Mouse (Mus musculus) cerebellum, postnatal 10 days (tissue): ENCODE results near the gene 4930583I09Rik.

ENCODE experiments used
- DNase-seq, 2 experiments: peaks; one replicate each; pipeline ENCODE4 v3.0.0; 2021; ENCODE audit warnings: mixed read lengths in 2 of 2

Gene 4930583I09Rik

GRCm38 (mm10) chr17:64792623-64793022 lies 43.2 kb downstream of the 4930583I09Rik start:
- no peak for DNase-seq

GRCm38 (mm10) chr17:64792076-64792475 lies 43.8 kb downstream of the 4930583I09Rik start:
- no peak for DNase-seq

GRCm38 (mm10) chr17:64789175-64789574 lies 46.7 kb downstream of the 4930583I09Rik start:
- DNase-seq, result peak in 1 of 2 experiments; percentile 12

GRCm38 (mm10) chr17:64788301-64788700 lies 47.6 kb downstream of the 4930583I09Rik start:
- DNase-seq, result peak in 1 of 2 experiments; percentile 20

- no peak for DNase-seq
These were observed 49.9 kb downstream of the 4930583I09Rik start for GRCm38 (mm10) chr17:64785961-64786360.
